Mouse (Mus musculus): ENCODE results near the gene Taar5.

- TF ChIP-seq CTCF (IDR thresholded peaks at IDR 0.05) (no peak), EP300 (IDR thresholded peaks at IDR 0.05) (no peak)
Measured at GRCm38 (mm10) chr10:23923941-23924340, 46.6 kb upstream of the Taar5 start.

Measured in lung, postnatal 0 days (tissue).